Mouse (Mus musculus): ENCODE data around the gene Olfr857. TPM values are rescaled to one million over a fixed set of nuclear protein-coding genes. Genes with fewer than 3 reads are reported as not detected.
"Not testable (repeated sequence)": the region's sequence is repeated elsewhere in the genome, so short reads cannot be mapped to it uniquely, and the experiment has no call there.

The Olfr857 gene
- polyA plus RNA-seq (2015; fragmentation: Nextera tagmentation; extraction: Ambion mirVana) = not detected in 2 replicates

GRCm38 (mm10) chr9:19709133-19709532 is at the start of gene Olfr857:
TSS of gene Olfr857 (plus strand) at chr9:19709433.
- no peak for TF ChIP-seq CTCF (IDR thresholded peaks at IDR 0.05; ENCODE audit: low read depth)
- H3K27ac ChIP-seq = no peak within 1 kb of the TSS
- H3K4me2 ChIP-seq (ENCODE audit: low read length) = no peak within 1 kb of the TSS
- H3K36me3 ChIP-seq (ENCODE audit: insufficient read depth, low read length) = no peaks in the 10 kb centered on the region
- ATAC-seq (replicated peaks; ENCODE audit: low FRiP score, low read depth) (no peak), DNase-seq (ENCODE audit: low spot score) (no peak)
- H3K4me3 ChIP-seq (replicated peaks; ENCODE audit: low read depth, low read length) = no peak within 1 kb of the TSS
- H3K27me3 ChIP-seq (ENCODE audit: insufficient read depth, low read length) = no peaks in the 10 kb centered on the region
- H3K9me3 ChIP-seq (replicated peaks; ENCODE audit: low read length) = no peaks in the 10 kb centered on the region
- H3K4me1 ChIP-seq (replicated peaks; ENCODE audit: insufficient read depth, low read length) = no peaks in the 10 kb centered on the region
- H3K9ac ChIP-seq (ENCODE audit: low read depth, low read length) = no peak within 1 kb of the TSS
- 91% methylated on average over 1 of the region's 1 CpGs for WGBS

GRCm38 (mm10) chr9:19690281-19690680 is 19.0 kb upstream of the Olfr857 start:
- no peak overlapping the region for H3K27ac ChIP-seq
- WGBS = 83% methylated on average over 6 of the region's 6 CpGs
- no peaks in the 10 kb centered on the region for H3K4me1 ChIP-seq (replicated peaks; ENCODE audit: insufficient read depth, low read length)
- H3K36me3 ChIP-seq (ENCODE audit: insufficient read depth, low read length) = no peaks in the 10 kb centered on the region
- no peaks in the 10 kb centered on the region for H3K9me3 ChIP-seq (replicated peaks; ENCODE audit: low read length)
- DNase-seq (ENCODE audit: low spot score) (no peak), ATAC-seq (replicated peaks; ENCODE audit: low FRiP score, low read depth) (no peak)
- no peak overlapping the region for H3K4me2 ChIP-seq (ENCODE audit: low read length)
- no peak for TF ChIP-seq CTCF (IDR thresholded peaks at IDR 0.05; ENCODE audit: low read depth)
- H3K4me3 ChIP-seq (replicated peaks; ENCODE audit: low read depth, low read length) = no peak overlapping the region
- H3K27me3 ChIP-seq (ENCODE audit: insufficient read depth, low read length) = no peaks in the 10 kb centered on the region
- no peak overlapping the region for H3K9ac ChIP-seq (ENCODE audit: low read depth, low read length)

- ATAC-seq (replicated peaks; ENCODE audit: low FRiP score, low read depth) (no peak), DNase-seq (ENCODE audit: low spot score) (no peak)
- H3K4me1 ChIP-seq (replicated peaks; ENCODE audit: insufficient read depth, low read length) = no peaks in the 10 kb centered on the region
- no peak overlapping the region for H3K9ac ChIP-seq (ENCODE audit: low read depth, low read length)
- no peaks in the 10 kb centered on the region for H3K27me3 ChIP-seq (ENCODE audit: insufficient read depth, low read length)
- H3K9me3 ChIP-seq (replicated peaks; ENCODE audit: low read length) = no peaks in the 10 kb centered on the region
- 79% methylated on average over 1 of the region's 1 CpGs for WGBS
- H3K4me3 ChIP-seq (replicated peaks; ENCODE audit: low read depth, low read length) = no peak overlapping the region
- no peak overlapping the region for H3K4me2 ChIP-seq (ENCODE audit: low read length)
- H3K36me3 ChIP-seq (ENCODE audit: insufficient read depth, low read length) = no peaks in the 10 kb centered on the region
- no peak for TF ChIP-seq CTCF (IDR thresholded peaks at IDR 0.05; ENCODE audit: low read depth)
- no peak overlapping the region for H3K27ac ChIP-seq
These were observed 17.8 kb upstream of the Olfr857 start for GRCm38 (mm10) chr9:19691426-19691825.

- Histone ChIP-seq H3K9me3 (replicated peaks; ENCODE audit: low read length) (no peaks in the 10 kb centered on the region), H3K9ac (ENCODE audit: low read depth, low read length) (no peak overlapping the region), H3K4me2 (ENCODE audit: low read length) (no peak overlapping the region), H3K27ac (no peak overlapping the region), H3K4me3 (replicated peaks; ENCODE audit: low read depth, low read length) (no peak overlapping the region), H3K27me3 (ENCODE audit: insufficient read depth, low read length) (no peaks in the 10 kb centered on the region), H3K4me1 (replicated peaks; ENCODE audit: insufficient read depth, low read length) (no peaks in the 10 kb centered on the region), H3K36me3 (ENCODE audit: insufficient read depth, low read length) (no peaks in the 10 kb centered on the region)
- TF ChIP-seq CTCF (IDR thresholded peaks at IDR 0.05; ENCODE audit: low read depth) = no peak
- no peak for DNase-seq (ENCODE audit: low spot score)
- 68% methylated on average over 2 of the region's 2 CpGs for WGBS
- ATAC-seq (replicated peaks; ENCODE audit: low FRiP score, low read depth) = no peak
These were observed 16.8 kb upstream of the Olfr857 start for GRCm38 (mm10) chr9:19692430-19692829.

GRCm38 (mm10) chr9:19694285-19694684 is 14.9 kb upstream of the Olfr857 start:
- 64% methylated on average over 2 of the region's 2 CpGs for WGBS
- not testable (repeated sequence) for DNase-seq (ENCODE audit: low spot score); H3K4me1 ChIP-seq (replicated peaks; ENCODE audit: insufficient read depth, low read length); H3K4me2 ChIP-seq (ENCODE audit: low read length); H3K9me3 ChIP-seq (replicated peaks; ENCODE audit: low read length); H3K36me3 ChIP-seq (ENCODE audit: insufficient read depth, low read length); H3K9ac ChIP-seq (ENCODE audit: low read depth, low read length); H3K4me3 ChIP-seq (replicated peaks; ENCODE audit: low read depth, low read length); H3K27me3 ChIP-seq (ENCODE audit: insufficient read depth, low read length); H3K27ac ChIP-seq; ATAC-seq (replicated peaks; ENCODE audit: low FRiP score, low read depth)

- H3K36me3 ChIP-seq (ENCODE audit: insufficient read depth, low read length); H3K4me2 ChIP-seq (ENCODE audit: low read length); H3K27ac ChIP-seq; H3K27me3 ChIP-seq (ENCODE audit: insufficient read depth, low read length); DNase-seq (ENCODE audit: low spot score); H3K9me3 ChIP-seq (replicated peaks; ENCODE audit: low read length); ATAC-seq (replicated peaks; ENCODE audit: low FRiP score, low read depth); H3K4me1 ChIP-seq (replicated peaks; ENCODE audit: insufficient read depth, low read length); H3K4me3 ChIP-seq (replicated peaks; ENCODE audit: low read depth, low read length); H3K9ac ChIP-seq (ENCODE audit: low read depth, low read length): not testable (repeated sequence)
- WGBS = 79% methylated on average over 9 of the region's 9 CpGs
These were observed 14.3 kb upstream of the Olfr857 start for GRCm38 (mm10) chr9:19694898-19695379.

- not testable (repeated sequence) for H3K4me3 ChIP-seq (replicated peaks; ENCODE audit: low read depth, low read length); H3K27ac ChIP-seq; H3K27me3 ChIP-seq (ENCODE audit: insufficient read depth, low read length); H3K36me3 ChIP-seq (ENCODE audit: insufficient read depth, low read length); H3K4me2 ChIP-seq (ENCODE audit: low read length); H3K4me1 ChIP-seq (replicated peaks; ENCODE audit: insufficient read depth, low read length); DNase-seq (ENCODE audit: low spot score); H3K9me3 ChIP-seq (replicated peaks; ENCODE audit: low read length); ATAC-seq (replicated peaks; ENCODE audit: low FRiP score, low read depth); H3K9ac ChIP-seq (ENCODE audit: low read depth, low read length)
- WGBS = 76% methylated on average over 2 of the region's 2 CpGs
These were observed 4.7 kb upstream of the Olfr857 start for GRCm38 (mm10) chr9:19704546-19704945.

Other genes with a start within 250 kb of the Olfr857 start
- gene Olfr850, start 231.2 kb upstream of the Olfr857 start, polyA plus RNA-seq (2015; fragmentation: Nextera tagmentation; extraction: Ambion mirVana) = not detected in 2 replicates
- not detected in 2 replicates for gene Olfr851, start 216.1 kb upstream of the Olfr857 start, polyA plus RNA-seq (2015; fragmentation: Nextera tagmentation; extraction: Ambion mirVana)
- not detected in 2 replicates for gene Olfr853, start 168.4 kb upstream of the Olfr857 start, polyA plus RNA-seq (2015; fragmentation: Nextera tagmentation; extraction: Ambion mirVana)
- not detected in 2 replicates for gene Olfr854, start 142.1 kb upstream of the Olfr857 start, polyA plus RNA-seq (2015; fragmentation: Nextera tagmentation; extraction: Ambion mirVana)
- not detected in 2 replicates for gene Olfr855, start 126.8 kb upstream of the Olfr857 start, polyA plus RNA-seq (2015; fragmentation: Nextera tagmentation; extraction: Ambion mirVana)
- gene Zfp317, start 87.3 kb upstream of the Olfr857 start, polyA plus RNA-seq (2015; fragmentation: Nextera tagmentation; extraction: Ambion mirVana) = 23.8 and 26.1 TPM in 2 replicates
- not detected in 2 replicates for gene Olfr58, start 70.8 kb downstream of the Olfr857 start, polyA plus RNA-seq (2015; fragmentation: Nextera tagmentation; extraction: Ambion mirVana)
- gene Olfr859, start 95.5 kb downstream of the Olfr857 start, polyA plus RNA-seq (2015; fragmentation: Nextera tagmentation; extraction: Ambion mirVana) = not detected in 2 replicates
- gene Olfr860, start 140.3 kb downstream of the Olfr857 start, polyA plus RNA-seq (2015; fragmentation: Nextera tagmentation; extraction: Ambion mirVana) = not detected in 2 replicates
- gene Olfr862, start 178.6 kb downstream of the Olfr857 start, polyA plus RNA-seq (2015; fragmentation: Nextera tagmentation; extraction: Ambion mirVana) = not detected in 2 replicates
- 0.32 and 0.37 TPM in 2 replicates for gene Olfr77, start 207.4 kb downstream of the Olfr857 start, polyA plus RNA-seq (2015; fragmentation: Nextera tagmentation; extraction: Ambion mirVana)